Mouse (Mus musculus): ENCODE measurements around the gene Cnih2. TPM values are rescaled to one million over a fixed set of nuclear protein-coding genes. Genes with fewer than 3 reads are reported as not detected.
"Not testable (repeated sequence)": the region's sequence is repeated elsewhere in the genome, so short reads cannot be mapped to it uniquely, and the experiment has no call there.

Cnih2 gene
- polyA plus RNA-seq, 1 experiment from 2014 or later, result 216 TPM

GRCm38 (mm10) chr19:5089324-5089723 is 9.0 kb downstream of the Cnih2 start:
- Histone ChIP-seq H3K36me3 (peaks cover 37% of the 10 kb centered on the region), H3K27me3 (peaks cover 23% of the 10 kb centered on the region), H3K27ac (no peak overlapping the region), H3K4me3 (peak overlapping the region; percentile 84), H3K9me3 (replicated peaks) (no peaks in the 10 kb centered on the region), H3K4me1 (peaks cover 35% of the 10 kb centered on the region), H3K9ac (peak overlapping the region; percentile 79; the same call in 1 of the 2 replicates), H3K4me2 (replicated peaks) (peak overlapping the region; percentile 87)
- WGBS, result 91% methylated on average over 4 of the region's 4 CpGs
- ATAC-seq (ENCODE audit: low FRiP score), result no peak

- peak; percentile 92 for ATAC-seq (ENCODE audit: low FRiP score)
- Histone ChIP-seq H3K4me3 (peak within 1 kb of the TSS; percentile 84), H3K9me3 (replicated peaks) (no peaks in the 10 kb centered on the region), H3K9ac (peak within 1 kb of the TSS; percentile 79), H3K4me2 (replicated peaks) (peak within 1 kb of the TSS; percentile 87), H3K27ac (peak within 1 kb of the TSS; percentile 85), H3K27me3 (peaks cover 35% of the 10 kb centered on the region), H3K36me3 (peaks cover 30% of the 10 kb centered on the region), H3K4me1 (peaks cover 25% of the 10 kb centered on the region)
- under 1% methylated on average over 58 of the region's 58 CpGs for WGBS
These were observed 10.2 kb downstream of the Cnih2 start, which contains the start of gene Yif1a for GRCm38 (mm10) chr19:5087884-5088728. TSS of gene Yif1a (plus strand) at chr19:5088538.

GRCm38 (mm10) chr19:5086533-5086932 is 11.8 kb downstream of the Cnih2 start:
- not testable (repeated sequence) for H3K4me2 ChIP-seq (replicated peaks); H3K9ac ChIP-seq; ATAC-seq (ENCODE audit: low FRiP score); H3K4me3 ChIP-seq; H3K27ac ChIP-seq; H3K9me3 ChIP-seq (replicated peaks)
- 58% methylated on average over 4 of the region's 4 CpGs for WGBS
- peaks cover 23% of the 10 kb centered on the region for H3K4me1 ChIP-seq
- peaks cover 15% of the 10 kb centered on the region for H3K36me3 ChIP-seq
- H3K27me3 ChIP-seq, result peaks cover 51% of the 10 kb centered on the region

- Histone ChIP-seq H3K9me3 (replicated peaks) (no peaks in the 10 kb centered on the region), H3K9ac (peak within 1 kb of the TSS; percentile 63), H3K4me2 (replicated peaks) (peak within 1 kb of the TSS; percentile 83), H3K27me3 (peaks cover 63% of the 10 kb centered on the region), H3K36me3 (peaks cover 5% of the 10 kb centered on the region; the same call in 1 of the 2 replicates), H3K4me1 (peaks cover 23% of the 10 kb centered on the region), H3K4me3 (peak within 1 kb of the TSS; percentile 49), H3K27ac (no peak within 1 kb of the TSS)
- ATAC-seq (ENCODE audit: low FRiP score), result no peak
- WGBS, result under 1% methylated on average over 63 of the region's 69 CpGs
These were observed 13.0 kb downstream of the Cnih2 start, which contains the start of gene Tmem151a for GRCm38 (mm10) chr19:5085145-5085863. TSS of gene Tmem151a (minus strand) at chr19:5085531.

- Histone ChIP-seq H3K9ac (peak overlapping the region; percentile 63), H3K27me3 (peaks cover 68% of the 10 kb centered on the region), H3K4me3 (peak overlapping the region; percentile 49), H3K4me2 (replicated peaks) (peak overlapping the region; percentile 83), H3K9me3 (replicated peaks) (no peaks in the 10 kb centered on the region), H3K4me1 (peaks cover 23% of the 10 kb centered on the region), H3K27ac (no peak overlapping the region), H3K36me3 (0 out of 2 replicates have a peak, but pooled peaks cover 2% of the 10 kb centered on the region)
- no peak for ATAC-seq (ENCODE audit: low FRiP score)
- 4% methylated on average over 15 of the region's 15 CpGs for WGBS
These were observed 13.5 kb downstream of the Cnih2 start for GRCm38 (mm10) chr19:5084834-5085144.

- Histone ChIP-seq H3K9ac (peak overlapping the region; percentile 63; the same call in 1 of the 2 replicates), H3K4me3 (peak overlapping the region; percentile 49), H3K27ac (no peak overlapping the region), H3K27me3 (peaks cover 71% of the 10 kb centered on the region), H3K9me3 (replicated peaks) (no peaks in the 10 kb centered on the region), H3K4me1 (peaks cover 19% of the 10 kb centered on the region), H3K36me3 (no peaks in the 10 kb centered on the region), H3K4me2 (replicated peaks) (peak overlapping the region; percentile 83)
- 71% methylated on average over 3 of the region's 3 CpGs for WGBS
- ATAC-seq (ENCODE audit: low FRiP score), result no peak
These were observed 14.1 kb downstream of the Cnih2 start for GRCm38 (mm10) chr19:5083961-5084833.

GRCm38 (mm10) chr19:5082596-5082995 is 15.7 kb downstream of the Cnih2 start:
- no peak overlapping the region for H3K4me3 ChIP-seq
- no peak overlapping the region for H3K27ac ChIP-seq
- H3K4me2 ChIP-seq (replicated peaks), result no peak overlapping the region
- peaks cover 13% of the 10 kb centered on the region for H3K4me1 ChIP-seq
- no peak overlapping the region for H3K9ac ChIP-seq
- ATAC-seq (ENCODE audit: low FRiP score), result no peak
- H3K9me3 ChIP-seq (replicated peaks), result no peaks in the 10 kb centered on the region
- H3K36me3 ChIP-seq, result no peaks in the 10 kb centered on the region
- WGBS, result 75% methylated on average over 24 of the region's 24 CpGs
- peaks cover 75% of the 10 kb centered on the region for H3K27me3 ChIP-seq

GRCm38 (mm10) chr19:5082005-5082404 is 16.3 kb downstream of the Cnih2 start:
- Histone ChIP-seq H3K4me1 (peaks cover 9% of the 10 kb centered on the region), H3K27ac (no peak overlapping the region), H3K4me3 (no peak overlapping the region), H3K9me3 (replicated peaks) (no peaks in the 10 kb centered on the region), H3K27me3 (peaks cover 75% of the 10 kb centered on the region), H3K9ac (no peak overlapping the region), H3K4me2 (replicated peaks) (no peak overlapping the region), H3K36me3 (no peaks in the 10 kb centered on the region)
- WGBS, result 67% methylated on average over 18 of the region's 18 CpGs
- no peak for ATAC-seq (ENCODE audit: low FRiP score)

GRCm38 (mm10) chr19:5079279-5079678 is 19.0 kb downstream of the Cnih2 start:
- WGBS, result 89% methylated on average over 1 of the region's 1 CpGs
- Histone ChIP-seq H3K36me3 (no peaks in the 10 kb centered on the region), H3K9ac (no peak overlapping the region), H3K9me3 (replicated peaks) (no peaks in the 10 kb centered on the region), H3K27me3 (peaks cover 57% of the 10 kb centered on the region), H3K4me2 (replicated peaks) (no peak overlapping the region), H3K27ac (no peak overlapping the region), H3K4me1 (no peaks in the 10 kb centered on the region), H3K4me3 (no peak overlapping the region)
- no peak for ATAC-seq (ENCODE audit: low FRiP score)

GRCm38 (mm10) chr19:5073518-5073917 is 24.8 kb downstream of the Cnih2 start:
- no peaks in the 10 kb centered on the region for H3K36me3 ChIP-seq
- H3K4me3 ChIP-seq, result no peak overlapping the region
- peaks cover 32% of the 10 kb centered on the region for H3K27me3 ChIP-seq
- no peak overlapping the region for H3K27ac ChIP-seq
- H3K4me1 ChIP-seq, result peaks cover 41% of the 10 kb centered on the region
- 45% methylated on average over 5 of the region's 5 CpGs for WGBS
- H3K9ac ChIP-seq, result no peak overlapping the region
- H3K9me3 ChIP-seq (replicated peaks), result no peaks in the 10 kb centered on the region
- ATAC-seq (ENCODE audit: low FRiP score), result no peak
- no peak overlapping the region for H3K4me2 ChIP-seq (replicated peaks)

- WGBS, result 2% methylated on average over 15 of the region's 15 CpGs
- H3K36me3 ChIP-seq, result no peaks in the 10 kb centered on the region
- peak overlapping the region; percentile 64 for H3K4me2 ChIP-seq (replicated peaks)
- peak overlapping the region; percentile 87; the same call in 1 of the 2 replicates for H3K27ac ChIP-seq
- peak; percentile 38; the same call in 1 of the 2 replicates for ATAC-seq (ENCODE audit: low FRiP score)
- peaks cover 36% of the 10 kb centered on the region for H3K27me3 ChIP-seq
- H3K9ac ChIP-seq, result no peak overlapping the region
- peak overlapping the region; percentile 10; the same call in 1 of the 2 replicates for H3K4me3 ChIP-seq
- H3K9me3 ChIP-seq (replicated peaks), result no peaks in the 10 kb centered on the region
- H3K4me1 ChIP-seq, result peaks cover 46% of the 10 kb centered on the region
These were observed 25.3 kb downstream of the Cnih2 start for GRCm38 (mm10) chr19:5073028-5073427.
